Mouse (Mus musculus) midbrain, embryonic 11.5 days (tissue): Measurements from ENCODE around the gene Il5ra. TPM values are rescaled to one million over a fixed set of nuclear protein-coding genes. Genes with fewer than 3 reads are reported as not detected.
A peak's percentile ranks its signal among the peaks of the same experiment; 100 is the strongest.

Experiments used
- ATAC-seq: fragments of 200-750 bp; cut with Nextera tagmentation; 2 replicates; pipeline ENCODE4 v1.8.0; 2017; ENCODE audit warnings: moderate TSS enrichment, moderate library complexity; ENCODE audit not compliant: low FRiP score
- DNase-seq: peaks from one replicate; pipeline ENCODE4 v3.0.0; 2015; ENCODE audit warnings: low spot score; ENCODE audit errors: missing footprints
- H3K27ac ChIP-seq: fragments of 300-500 bp; sonication (generic); 2 replicates; pipeline ENCODE4 v1.5.1; 2014; ENCODE audit warnings: low read depth, low read length
- H3K27me3 ChIP-seq: fragments of 300-500 bp; sonication (generic); 2 replicates; pipeline ENCODE4 v1.6.1; 2014; ENCODE audit warnings: mild to moderate bottlenecking, low read length, moderate library complexity, mixed read lengths; ENCODE audit not compliant: control insufficient read depth, insufficient read depth
- H3K36me3 ChIP-seq: fragments of 300-500 bp; sonication (generic); 2 replicates; pipeline ENCODE4 v1.6.1; 2014; ENCODE audit warnings: mild to moderate bottlenecking, low read length, moderate library complexity, mixed read lengths; ENCODE audit not compliant: control insufficient read depth, insufficient read depth
- H3K4me1 ChIP-seq: fragments of 300-500 bp; sonication (generic); 2 replicates; pipeline ENCODE4 v1.6.1; 2014; ENCODE audit warnings: low read length; ENCODE audit not compliant: control insufficient read depth, insufficient read depth
- H3K4me2 ChIP-seq: fragments of 300-500 bp; sonication (generic); 2 replicates; pipeline ENCODE4 v1.6.1; 2014; ENCODE audit warnings: mild to moderate bottlenecking, moderate library complexity
- H3K4me3 ChIP-seq: fragments of 300-500 bp; sonication (generic); 2 replicates; pipeline ENCODE4 v1.5.1; 2014; ENCODE audit warnings: low read depth, low read length
- H3K9ac ChIP-seq: fragments of 300-500 bp; sonication (generic); 2 replicates; pipeline ENCODE4 v1.6.1; 2014; ENCODE audit warnings: low read length
- H3K9me3 ChIP-seq: fragments of 300-500 bp; sonication (generic); 2 replicates; pipeline ENCODE4 v1.6.1; 2016; ENCODE audit warnings: low read length; ENCODE audit not compliant: control insufficient read depth
- WGBS: fragments of 180-500 bp; shearing (Covaris S2); extraction: QIAGEN DNeasy Blood & Tissue Kit; methylation state at CpG from one replicate; pipeline ENCODE4 v1.1.7; 2014; 5-methylcytosine and 5-hydroxymethylcytosine counted together
- polyA plus RNA-seq: library from polyadenylated mRNA; unstranded; fragments of >200 nt; fragmentation: Nextera tagmentation; extraction: Ambion mirVana; gene quantifications from 2 replicates; pipeline ENCODE4 v1.2.1, GENCODE M21; 2014

Gene Il5ra
- not detected in 2 replicates for polyA plus RNA-seq

- no peaks in the 10 kb centered on the region for H3K36me3 ChIP-seq
- H3K4me1 ChIP-seq, result no peaks in the 10 kb centered on the region
- ATAC-seq (no peak), DNase-seq (no peak)
- H3K27me3 ChIP-seq, result no peaks in the 10 kb centered on the region
- H3K4me2 ChIP-seq, result no peak within 1 kb of the TSS
- no peak within 1 kb of the TSS for H3K27ac ChIP-seq
- H3K4me3 ChIP-seq, result no peak within 1 kb of the TSS
- WGBS, result 78% methylated on average over 6 of the region's 6 CpGs
- H3K9me3 ChIP-seq, result no peaks in the 10 kb centered on the region
- H3K9ac ChIP-seq, result no peak within 1 kb of the TSS
Measured at GRCm38 (mm10) chr6:106748887-106749388, at the start of gene Il5ra. Gene Il5ra, minus strand, starts transcription at chr6:106749037.

- Histone ChIP-seq H3K27me3 (no peaks in the 10 kb centered on the region), H3K4me2 (no peak overlapping the region), H3K9me3 (no peaks in the 10 kb centered on the region), H3K27ac (no peak overlapping the region), H3K36me3 (peaks cover 5% of the 10 kb centered on the region; the same call in 1 of the 2 replicates), H3K9ac (no peak overlapping the region), H3K4me1 (peaks cover 6% of the 10 kb centered on the region), H3K4me3 (no peak overlapping the region)
- WGBS, result 92% methylated on average over 13 of the region's 13 CpGs
- DNase-seq, result no peak
- ATAC-seq, result no peak
Measured at GRCm38 (mm10) chr6:106794094-106794814, 45.4 kb upstream of the Il5ra start.

- Histone ChIP-seq H3K4me1 (no peaks in the 10 kb centered on the region), H3K4me2 (no peak overlapping the region), H3K4me3 (no peak overlapping the region), H3K36me3 (peaks cover 5% of the 10 kb centered on the region; the same call in 1 of the 2 replicates), H3K27ac (no peak overlapping the region), H3K9ac (no peak overlapping the region), H3K27me3 (no peaks in the 10 kb centered on the region), H3K9me3 (no peaks in the 10 kb centered on the region)
- WGBS, result 98% methylated on average over 10 of the region's 10 CpGs
- DNase-seq, result no peak
- no peak for ATAC-seq
Measured at GRCm38 (mm10) chr6:106793621-106794020, 44.8 kb upstream of the Il5ra start.

GRCm38 (mm10) chr6:106793088-106793487, 44.3 kb upstream of the Il5ra start:
- H3K9me3 ChIP-seq, result no peaks in the 10 kb centered on the region
- H3K27ac ChIP-seq, result no peak overlapping the region
- no peak for DNase-seq
- H3K4me3 ChIP-seq, result no peak overlapping the region
- WGBS, result 91% methylated on average over 7 of the region's 7 CpGs
- H3K9ac ChIP-seq, result no peak overlapping the region
- no peaks in the 10 kb centered on the region for H3K27me3 ChIP-seq
- H3K4me2 ChIP-seq, result no peak overlapping the region
- no peaks in the 10 kb centered on the region for H3K4me1 ChIP-seq
- peaks cover 5% of the 10 kb centered on the region; the same call in 1 of the 2 replicates for H3K36me3 ChIP-seq
- ATAC-seq, result no peak

- H3K4me3 ChIP-seq, result no peak overlapping the region
- no peak overlapping the region for H3K27ac ChIP-seq
- ATAC-seq (no peak), DNase-seq (no peak)
- H3K9me3 ChIP-seq, result no peaks in the 10 kb centered on the region
- H3K4me2 ChIP-seq, result no peak overlapping the region
- H3K36me3 ChIP-seq, result peaks cover 5% of the 10 kb centered on the region; the same call in 1 of the 2 replicates
- no peak overlapping the region for H3K9ac ChIP-seq
- 97% methylated on average over 5 of the region's 5 CpGs for WGBS
- no peaks in the 10 kb centered on the region for H3K4me1 ChIP-seq
- no peaks in the 10 kb centered on the region for H3K27me3 ChIP-seq
Measured at GRCm38 (mm10) chr6:106792486-106792885, 43.6 kb upstream of the Il5ra start.

GRCm38 (mm10) chr6:106791429-106791828, 42.6 kb upstream of the Il5ra start:
- Histone ChIP-seq H3K4me1 (no peaks in the 10 kb centered on the region), H3K4me2 (no peak overlapping the region), H3K36me3 (peaks cover 5% of the 10 kb centered on the region; the same call in 1 of the 2 replicates), H3K9me3 (no peaks in the 10 kb centered on the region), H3K27me3 (no peaks in the 10 kb centered on the region), H3K4me3 (no peak overlapping the region), H3K27ac (no peak overlapping the region), H3K9ac (no peak overlapping the region)
- DNase-seq (no peak), ATAC-seq (no peak)
- 94% methylated on average over 8 of the region's 8 CpGs for WGBS

- H3K36me3 ChIP-seq, result no peaks in the 10 kb centered on the region
- H3K4me2 ChIP-seq, result no peak overlapping the region
- ATAC-seq (no peak), DNase-seq (no peak)
- H3K27me3 ChIP-seq, result no peaks in the 10 kb centered on the region
- no peaks in the 10 kb centered on the region for H3K4me1 ChIP-seq
- WGBS, result 87% methylated on average over 3 of the region's 3 CpGs
- no peak overlapping the region for H3K9ac ChIP-seq
- H3K9me3 ChIP-seq, result no peaks in the 10 kb centered on the region
- H3K27ac ChIP-seq, result no peak overlapping the region
- H3K4me3 ChIP-seq, result no peak overlapping the region
Measured at GRCm38 (mm10) chr6:106787138-106787537, 38.3 kb upstream of the Il5ra start.

- DNase-seq (no peak), ATAC-seq (no peak)
- H3K9ac ChIP-seq, result peak overlapping the region; percentile 74
- H3K27me3 ChIP-seq, result no peaks in the 10 kb centered on the region
- WGBS, result 60% methylated on average over 4 of the region's 4 CpGs
- H3K27ac ChIP-seq, result no peak overlapping the region
- peaks cover 7% of the 10 kb centered on the region; the same call in 1 of the 2 replicates for H3K4me1 ChIP-seq
- peak overlapping the region; percentile 90 for H3K4me2 ChIP-seq
- peak overlapping the region; percentile 79 for H3K4me3 ChIP-seq
- H3K9me3 ChIP-seq, result no peaks in the 10 kb centered on the region
- peaks cover 2% of the 10 kb centered on the region; the same call in 1 of the 2 replicates for H3K36me3 ChIP-seq
Measured at GRCm38 (mm10) chr6:106770046-106770445, 21.2 kb upstream of the Il5ra start.

- peak; percentile 77 for ATAC-seq
- peaks cover 2% of the 10 kb centered on the region; the same call in 1 of the 2 replicates for H3K36me3 ChIP-seq
- no peaks in the 10 kb centered on the region for H3K9me3 ChIP-seq
- H3K4me2 ChIP-seq, result peak overlapping the region; percentile 90
- H3K27ac ChIP-seq, result no peak overlapping the region
- DNase-seq, result peak; percentile 90
- H3K4me1 ChIP-seq, result peaks cover 7% of the 10 kb centered on the region; the same call in 1 of the 2 replicates
- WGBS, result 2% methylated on average over 33 of the region's 33 CpGs
- peak overlapping the region; percentile 74 for H3K9ac ChIP-seq
- no peaks in the 10 kb centered on the region for H3K27me3 ChIP-seq
- peak overlapping the region; percentile 79 for H3K4me3 ChIP-seq
Measured at GRCm38 (mm10) chr6:106769290-106769866, 20.5 kb upstream of the Il5ra start.
